Mouse (Mus musculus) embryo, embryonic 11 days (tissue): ENCODE data around the gene Src.

Source experiments
- DNase-seq: peaks from one replicate; pipeline ENCODE4 v3.0.0-alpha.2; 2015

The Src gene

GRCm38 (mm10) chr2:157447297-157448158, 29.3 kb downstream of the Src start:
- DNase-seq: no peak

DNA sequence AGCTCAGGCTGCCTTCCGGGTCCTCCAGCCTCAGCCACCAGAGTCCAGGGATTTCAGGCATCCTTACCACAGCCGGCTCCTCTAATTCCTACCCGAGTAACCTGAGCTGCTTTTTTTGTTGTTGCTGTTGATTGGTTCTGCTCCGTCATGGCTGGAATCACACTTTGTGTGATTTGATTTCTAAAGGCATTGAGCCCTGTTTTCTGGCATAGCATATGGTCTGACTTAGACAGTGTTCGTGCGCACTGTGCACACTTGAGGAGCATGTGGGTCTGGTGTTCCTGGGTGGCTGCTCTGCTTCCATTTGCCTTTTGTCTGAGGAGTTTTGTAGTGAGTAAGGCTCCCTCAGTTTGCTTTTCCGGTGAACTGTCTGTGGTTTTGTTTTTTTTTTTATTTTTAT, 30.1 kb downstream of the Src start:
- no peak for DNase-seq

- DNase-seq: no peak
Measured at GRCm38 (mm10) chr2:157450905-157451304, 32.7 kb downstream of the Src start.

GRCm38 (mm10) chr2:157451372-157452040, 33.3 kb downstream of the Src start:
- no peak for DNase-seq

DNA sequence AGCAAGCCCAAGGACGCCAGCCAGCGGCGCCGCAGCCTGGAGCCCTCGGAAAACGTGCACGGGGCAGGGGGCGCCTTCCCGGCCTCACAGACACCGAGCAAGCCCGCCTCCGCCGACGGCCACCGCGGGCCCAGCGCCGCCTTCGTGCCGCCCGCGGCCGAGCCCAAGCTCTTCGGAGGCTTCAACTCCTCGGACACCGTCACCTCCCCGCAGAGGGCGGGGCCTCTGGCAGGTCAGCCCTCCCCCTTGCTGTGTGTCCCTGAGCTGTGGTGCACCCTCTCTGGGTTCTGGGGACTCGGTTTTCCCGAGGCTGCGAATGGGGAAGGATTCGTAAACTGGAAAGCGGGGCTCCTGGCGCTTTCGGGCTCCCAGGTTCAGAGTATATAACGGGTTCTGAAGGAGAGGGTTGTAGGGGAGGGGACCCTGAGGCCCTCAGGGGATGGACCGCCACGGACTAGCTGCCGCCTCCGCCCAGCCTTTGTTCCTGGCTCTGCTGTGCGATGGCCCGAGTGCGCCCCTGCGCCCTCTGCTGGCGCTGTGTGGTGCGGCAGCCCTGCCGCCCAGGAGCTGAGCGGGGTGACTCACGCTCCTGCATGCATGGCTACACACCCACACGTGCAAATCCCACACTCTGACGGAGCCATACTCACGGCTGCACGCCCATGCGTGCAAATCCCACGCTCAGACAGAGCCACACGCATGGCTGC, 39.0 kb downstream of the Src start:
- DNase-seq: peak; percentile 93

DNA sequence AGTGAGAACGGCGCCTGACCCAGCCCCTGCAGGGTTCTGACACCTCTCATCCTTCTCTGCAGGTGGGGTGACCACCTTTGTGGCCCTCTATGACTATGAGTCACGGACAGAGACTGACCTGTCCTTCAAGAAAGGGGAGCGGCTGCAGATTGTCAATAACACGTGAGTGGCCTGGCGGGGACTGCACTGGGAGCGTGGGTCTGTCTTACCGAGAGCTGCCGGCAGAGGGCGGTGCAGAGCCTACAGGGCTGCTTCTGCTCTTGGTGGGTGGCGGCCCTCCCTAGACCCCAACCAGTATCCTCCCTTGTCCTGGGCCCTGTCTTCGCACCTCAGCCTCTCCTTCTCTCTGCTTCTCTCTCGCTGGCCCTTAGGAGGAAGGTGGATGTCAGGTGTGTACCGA, 40.2 kb downstream of the Src start:
- DNase-seq: peak; percentile 84

GRCm38 (mm10) chr2:157459736-157460135, 41.5 kb downstream of the Src start:
- peak; percentile 64 for DNase-seq

DNA sequence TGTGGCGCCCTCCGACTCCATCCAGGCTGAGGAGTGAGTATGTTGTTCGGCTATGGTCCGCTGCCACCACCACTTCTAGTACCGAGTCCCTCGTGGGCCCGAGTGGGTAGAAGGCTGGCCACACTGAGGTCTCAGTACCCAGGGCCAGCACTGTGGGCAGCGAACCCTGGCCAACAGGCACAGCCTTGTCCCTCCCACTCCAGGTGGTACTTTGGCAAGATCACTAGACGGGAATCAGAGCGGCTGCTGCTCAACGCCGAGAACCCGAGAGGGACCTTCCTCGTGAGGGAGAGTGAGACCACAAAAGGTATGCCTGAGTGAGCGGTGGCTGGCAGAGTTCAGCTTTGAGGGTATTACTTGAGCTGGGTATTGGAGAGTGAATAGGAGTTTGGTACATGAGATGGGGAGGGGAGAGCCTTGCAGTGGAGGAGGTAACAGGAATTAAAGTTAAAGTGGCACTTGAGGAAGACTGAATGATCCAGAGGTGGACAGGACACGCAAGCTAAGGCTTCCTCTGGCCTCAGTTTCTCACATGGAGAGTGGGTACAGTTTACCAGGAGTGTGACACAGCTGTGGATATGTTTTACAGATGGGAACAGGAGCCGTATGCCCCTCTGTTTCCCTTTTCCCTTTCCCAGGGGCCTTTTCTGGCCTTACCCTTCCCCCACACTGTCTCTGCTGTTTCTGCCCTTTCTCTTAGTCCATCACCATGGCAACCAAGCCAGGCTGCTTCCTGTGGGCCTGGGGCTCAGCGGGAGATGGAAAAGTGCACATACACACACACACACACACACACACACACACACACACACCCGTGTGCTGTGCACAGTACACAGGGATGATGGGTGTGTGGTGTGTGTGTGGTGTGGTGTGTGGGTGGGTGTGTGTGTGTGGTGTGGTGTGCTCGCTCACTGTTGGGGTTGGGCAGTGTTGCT, 44.8 kb downstream of the Src start:
- peak; percentile 95 for DNase-seq

- DNase-seq: no peak
Measured at GRCm38 (mm10) chr2:157463887-157464745, 45.9 kb downstream of the Src start.

GRCm38 (mm10) chr2:157464746-157465126, 46.5 kb downstream of the Src start:
- peak; percentile 96 for DNase-seq

GRCm38 (mm10) chr2:157466836-157467235, 48.6 kb downstream of the Src start:
- DNase-seq: no peak

GRCm38 (mm10) chr2:157468130-157468796, 50.0 kb downstream of the Src start:
- DNase-seq: no peak

DNA sequence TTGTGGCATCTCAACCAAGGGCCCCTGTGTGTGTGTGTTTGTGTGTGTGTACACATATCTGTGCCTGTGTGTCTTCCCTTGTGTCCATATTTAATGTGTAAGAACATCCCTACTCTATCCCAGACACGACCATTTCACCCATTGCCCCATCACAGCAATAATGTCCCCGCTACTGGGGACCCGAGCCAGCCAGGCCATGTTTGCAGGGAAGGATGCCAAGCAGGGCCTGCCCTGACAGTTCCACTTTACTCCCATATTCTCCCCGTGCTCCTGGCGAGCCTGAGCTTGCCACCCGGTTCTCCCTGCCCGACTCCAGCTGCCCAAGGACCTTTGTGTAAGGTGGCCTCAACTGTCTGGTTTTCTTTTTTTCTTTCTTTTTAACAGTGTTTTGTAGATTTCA, 53.0 kb downstream of the Src start:
- DNase-seq: no peak

DNA sequence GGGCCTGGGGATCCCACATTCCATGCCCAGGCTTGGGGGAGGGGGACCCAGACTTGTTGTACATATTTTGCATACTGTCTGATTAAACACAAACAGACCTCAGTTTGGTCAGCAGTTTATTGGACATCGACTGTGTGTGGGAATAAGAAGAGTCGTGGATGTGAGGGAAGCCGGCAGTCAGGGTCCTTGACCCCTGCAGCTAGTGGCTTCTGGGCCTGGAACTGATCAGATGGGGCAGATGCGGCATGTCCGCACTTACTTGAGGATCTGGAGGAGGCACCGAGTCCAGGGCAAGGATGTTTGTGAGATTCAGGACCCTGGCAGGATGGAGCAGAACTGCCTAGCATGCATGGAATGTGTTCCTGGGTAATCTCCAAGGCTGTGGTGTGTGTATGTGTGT, 53.5 kb downstream of the Src start:
- no peak for DNase-seq

GRCm38 (mm10) chr2:157472469-157472868, 54.2 kb downstream of the Src start:
- DNase-seq: no peak

DNA sequence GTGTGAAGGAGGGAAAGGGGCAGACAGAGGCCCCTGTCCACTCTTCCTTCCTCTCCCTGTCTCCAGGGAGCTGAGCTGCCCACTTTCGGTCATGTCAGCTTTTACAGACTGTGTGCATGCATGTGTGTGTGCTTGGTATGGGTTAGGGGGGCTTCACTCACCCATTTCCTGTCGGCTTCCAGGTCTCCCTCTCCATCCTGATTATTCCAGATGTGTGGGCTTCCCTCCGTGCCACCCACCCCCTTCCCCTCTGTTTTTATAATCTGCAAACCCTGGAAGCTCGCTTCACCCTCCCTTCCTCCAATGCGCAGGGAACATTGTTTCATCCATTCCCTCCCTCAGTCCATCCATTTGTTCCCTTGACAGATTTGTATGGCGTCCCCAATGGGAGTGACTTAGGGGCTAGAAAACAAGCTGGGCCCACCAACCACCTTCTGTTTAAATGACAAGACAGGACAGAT, 56.1 kb downstream of the Src start:
- peak; percentile 74 for DNase-seq

DNA sequence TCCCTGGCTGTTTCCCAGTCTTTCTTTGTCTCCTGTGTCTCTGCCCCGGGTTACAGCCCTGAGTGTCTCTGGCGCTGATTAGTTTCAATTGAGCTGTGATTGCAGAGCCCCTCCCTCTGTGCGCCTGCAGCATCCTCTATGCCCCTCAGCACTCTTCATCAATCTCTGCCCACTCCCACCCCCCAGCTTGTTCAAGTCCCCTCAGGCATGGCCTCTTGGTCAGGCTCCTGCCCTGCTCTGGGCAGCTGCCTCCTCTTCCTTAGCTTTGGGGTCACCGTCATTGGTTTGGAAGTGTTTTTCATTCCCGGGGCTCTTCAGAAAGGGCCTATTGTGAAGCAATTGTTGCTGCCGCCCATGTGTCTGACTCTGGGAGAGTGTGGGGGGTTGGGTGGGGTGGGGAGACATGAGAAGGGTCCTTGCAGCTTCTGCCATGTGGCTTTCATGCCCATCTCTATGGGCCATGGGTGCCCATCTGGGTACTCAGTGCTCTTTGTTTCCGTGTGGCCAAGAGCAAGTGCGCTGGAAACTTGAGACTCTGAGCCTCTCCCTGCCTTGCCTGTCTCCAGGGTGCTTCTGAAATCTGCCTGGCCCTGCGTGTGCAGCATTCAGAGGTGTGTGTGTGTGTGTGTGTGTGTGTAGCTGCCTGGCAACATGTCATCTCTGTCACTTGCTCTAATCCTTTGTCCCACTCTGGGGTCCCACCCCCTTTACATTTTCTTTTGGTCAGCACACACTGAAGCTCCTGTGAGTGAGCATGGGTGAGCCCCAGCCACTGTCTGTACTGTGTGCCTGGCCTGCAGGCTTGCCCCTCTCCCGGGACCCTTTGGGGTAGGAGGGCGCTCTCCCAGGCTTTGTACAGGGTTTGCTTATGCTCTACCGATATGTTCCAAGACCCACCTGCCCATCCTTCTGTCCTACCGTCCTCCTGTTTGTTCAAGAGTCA, 57.5 kb downstream of the Src start:
- DNase-seq: peak; percentile 78

DNA sequence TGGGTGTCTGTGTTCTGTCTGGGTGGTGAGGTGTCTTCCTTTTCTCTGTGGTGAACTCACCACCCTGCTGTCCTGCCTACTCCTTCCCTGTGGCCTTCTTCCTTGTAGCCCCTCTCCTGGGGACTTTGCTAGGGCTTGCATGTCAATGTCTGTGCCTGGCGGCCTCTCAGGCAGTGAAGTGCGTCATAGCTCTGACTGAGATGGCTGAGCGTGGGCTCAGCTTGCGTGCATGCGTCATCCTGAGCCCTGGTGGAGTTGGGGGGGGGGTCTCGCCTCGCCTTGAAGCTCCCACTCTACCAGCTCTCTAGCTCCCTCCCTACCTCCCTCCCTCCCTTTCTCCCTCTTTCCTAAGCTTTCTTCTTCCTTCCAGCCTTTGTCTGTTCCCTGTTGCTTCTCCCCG, 60.4 kb downstream of the Src start:
- no peak for DNase-seq

GRCm38 (mm10) chr2:157479858-157480568, 61.8 kb downstream of the Src start:
- peak; percentile 66 for DNase-seq
